Mouse (Mus musculus) MEL (cell line): ENCODE measurements around the gene Wnk4. TPM values are rescaled to one million over a fixed set of nuclear protein-coding genes. Genes with fewer than 3 reads are reported as not detected.

Experiments
- DNase-seq: peaks from one replicate; pipeline ENCODE4 v3.0.0; 2011; ENCODE audit warnings: low read depth, low spot score
- H3K27ac ChIP-seq: 2 replicates; pipeline ENCODE4 v1.5.1; 2012; ENCODE audit warnings: low read depth, mild to moderate bottlenecking, control low read depth, low read length, moderate library complexity; ENCODE audit not compliant: control insufficient read depth
- H3K27me3 ChIP-seq, 2 experiments: fragments of 150-350 bp in 1 of 2; sonication (generic) in 1 of 2; 2 replicates each; pipeline ENCODE4 v1.6.1; 2012; ENCODE audit warnings: low read length in 2 of 2, mild to moderate bottlenecking in 2 of 2, improper control_type of control experiment in 1 of 2, moderate library complexity in 1 of 2; ENCODE audit not compliant: insufficient read depth in 2 of 2, control insufficient read depth in 1 of 2
- H3K36me3 ChIP-seq, 2 experiments: 2 replicates each; pipeline ENCODE4 v1.6.1; 2012 to 2014; ENCODE audit warnings: low read length in 2 of 2, improper control_type of control experiment in 1 of 2, inconsistent platforms in 1 of 2, mild to moderate bottlenecking in 1 of 2; ENCODE audit not compliant: insufficient read depth in 2 of 2, control insufficient read depth in 1 of 2
- H3K4me1 ChIP-seq, 2 experiments: fragments of 150-350 bp in 1 of 2; sonication (generic) in 1 of 2; 2 replicates each; pipeline ENCODE4 v1.6.1; 2012; ENCODE audit warnings: low read length in 2 of 2, improper control_type of control experiment in 1 of 2, mild to moderate bottlenecking in 1 of 2; ENCODE audit not compliant: insufficient read depth in 2 of 2, control insufficient read depth in 1 of 2
- H3K4me3 ChIP-seq, 2 experiments: fragments of 150-350 bp in 1 of 2; sonication (generic) in 1 of 2; 2 replicates each; pipeline ENCODE4 v1.5.1; 2012; ENCODE audit warnings: low read depth in 2 of 2, low read length in 2 of 2, mild to moderate bottlenecking in 2 of 2, moderate library complexity in 2 of 2, control low read depth in 1 of 2, improper control_type of control experiment in 1 of 2; ENCODE audit not compliant: control insufficient read depth in 1 of 2, insufficient read depth in 1 of 2
- H3K79me2 ChIP-seq: 2 replicates; pipeline ENCODE4 v1.6.1; 2012; ENCODE audit warnings: mild to moderate bottlenecking, low read length, moderate library complexity; ENCODE audit not compliant: control insufficient read depth, poor library complexity, insufficient read depth
- H3K9ac ChIP-seq: 2 replicates; pipeline ENCODE4 v1.6.1; 2012; ENCODE audit warnings: low read depth, mild to moderate bottlenecking, control low read depth, low read length, moderate library complexity; ENCODE audit not compliant: control insufficient read depth, poor library complexity, severe bottlenecking
- H3K9me3 ChIP-seq: fragments of 150-350 bp; sonication (generic); replicated peaks from 2 replicates; pipeline ENCODE4 v1.6.1; 2012; ENCODE audit warnings: mild to moderate bottlenecking, low read length, improper control_type of control experiment, moderate library complexity; ENCODE audit not compliant: insufficient read depth
- ELF1 ChIP-seq: IDR thresholded peaks from 2 replicates; pipeline ENCODE4 v1.6.1; 2014; ENCODE audit warnings: low read depth, mild to moderate bottlenecking, inconsistent platforms, low read length, improper control_type of control experiment, moderate library complexity
- EP300 ChIP-seq, 2 experiments: IDR thresholded peaks; 2 replicates each; pipeline ENCODE4 v1.6.1; 2011; ENCODE audit warnings: improper control_type of control experiment in 2 of 2, low read length in 2 of 2, low read depth in 1 of 2, mild to moderate bottlenecking in 1 of 2
- GABPA ChIP-seq: IDR thresholded peaks from 2 replicates; pipeline ENCODE4 v1.6.1; 2012; ENCODE audit warnings: low read depth, mild to moderate bottlenecking, inconsistent platforms, low read length, improper control_type of control experiment, moderate library complexity
- MAFK ChIP-seq: IDR thresholded peaks from 2 replicates; pipeline ENCODE4 v1.6.1; 2011; ENCODE audit warnings: low read depth, mild to moderate bottlenecking, low read length, improper control_type of control experiment, borderline replicate concordance
- MYB ChIP-seq: IDR thresholded peaks from 2 replicates; pipeline ENCODE4 v1.6.1; 2011; ENCODE audit warnings: mild to moderate bottlenecking, low read depth, low read length, improper control_type of control experiment
- MYC ChIP-seq: IDR thresholded peaks from 2 replicates; pipeline ENCODE4 v1.6.1; 2011; ENCODE audit warnings: low read depth, mild to moderate bottlenecking, low read length, improper control_type of control experiment, moderate library complexity
- NRF1 ChIP-seq: IDR thresholded peaks from 2 replicates; pipeline ENCODE4 v1.6.1; 2014; ENCODE audit warnings: low read depth, mild to moderate bottlenecking, inconsistent platforms, low read length, improper control_type of control experiment, moderate library complexity; ENCODE audit not compliant: poor library complexity, insufficient read depth, severe bottlenecking
- POLR2AphosphoS5 ChIP-seq: IDR thresholded peaks from 2 replicates; pipeline ENCODE4 v1.6.1; 2012; ENCODE audit warnings: low read depth, borderline replicate concordance, mild to moderate bottlenecking, inconsistent platforms, low read length, moderate library complexity, mixed read lengths
- TCF12 ChIP-seq: IDR thresholded peaks from 2 replicates; pipeline ENCODE4 v1.6.1; 2014; ENCODE audit warnings: low read depth, mild to moderate bottlenecking, inconsistent platforms, low read length, improper control_type of control experiment, moderate library complexity
- ZC3H11A ChIP-seq: IDR thresholded peaks from 2 replicates; pipeline ENCODE4 v1.6.1; 2012; ENCODE audit warnings: low read depth, mild to moderate bottlenecking, inconsistent platforms, low read length, improper control_type of control experiment
- ZMIZ1 ChIP-seq: IDR thresholded peaks from 2 replicates; pipeline ENCODE4 v1.6.1; 2012; ENCODE audit warnings: low read depth, mild to moderate bottlenecking, inconsistent platforms, low read length, improper control_type of control experiment, moderate library complexity
- polyA plus RNA-seq, 2 experiments: library from polyadenylated mRNA; stranded (reverse) in 1 of 2; unstranded in 1 of 2; fragments of >175 nt in 1 of 2; fragments of >200 nt in 1 of 2; gene quantifications; 2 replicates each; pipeline versions ENCODE4 v1.2.1 to v1.2.4; 2012; ENCODE audit warnings: low replicate concordance in 2 of 2, low read depth in 1 of 2; ENCODE audit not compliant: insufficient read length in 2 of 2, insufficient read depth in 1 of 2, missing spikeins in 1 of 2
- total RNA-seq: library from RNA; depleted of rRNA; stranded (reverse); fragments of 300-350 nt; gene quantifications from 2 replicates; pipeline ENCODE4 v1.2.3, GENCODE M21; 2012

Gene Wnk4
- total and polyA plus RNA-seq, 3 experiments: 0.92 to 3.4 TPM; not detected in 1

DNA sequence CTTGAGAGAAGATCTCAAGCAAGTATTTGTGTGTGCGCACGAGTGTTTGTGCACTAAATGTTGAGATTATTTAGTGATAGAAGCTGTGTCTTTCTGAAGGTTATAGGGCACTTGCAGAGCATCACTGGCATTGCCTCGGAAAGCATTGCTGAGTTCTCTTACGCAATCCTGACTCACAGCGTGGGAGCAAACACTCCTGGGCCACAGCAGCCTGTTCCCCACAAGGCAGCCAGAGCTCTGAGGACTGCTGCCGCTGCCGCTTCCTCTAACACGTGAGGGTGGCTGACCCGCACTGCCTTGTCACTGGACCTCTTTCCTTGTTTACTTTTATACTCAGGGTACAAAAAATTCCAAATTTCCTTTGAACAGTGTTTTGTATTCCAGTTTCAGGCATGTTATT, 26.9 kb downstream of the Wnk4 start:
- Histone ChIP-seq H3K27me3 (no peaks in the 10 kb centered on the region), H3K79me2 (no peaks in the 10 kb centered on the region), H3K4me1 (no peaks in the 10 kb centered on the region), H3K9ac (no peak overlapping the region), H3K36me3 (peaks cover 0 to 23% of the 10 kb centered on the region in 2 experiments; a peak in 2 of 4 replicates), H3K27ac (no peak overlapping the region), H3K4me3 (no peak overlapping the region), H3K9me3 (no peaks in the 10 kb centered on the region)
- no peak for DNase-seq
- TF ChIP-seq TCF12: no peak
- no peak for TF ChIP-seq MAFK
- no peak for TF ChIP-seq ELF1

GRCm38 (mm10) chr11:101291231-101291630, 30.9 kb downstream of the Wnk4 start:
- Histone ChIP-seq H3K27ac (no peak overlapping the region), H3K4me3 (no peak overlapping the region), H3K9ac (no peak overlapping the region), H3K36me3 (peaks cover 0 to 23% of the 10 kb centered on the region in 2 experiments; a peak in 2 of 4 replicates), H3K27me3 (no peaks in the 10 kb centered on the region), H3K9me3 (no peaks in the 10 kb centered on the region), H3K79me2 (no peaks in the 10 kb centered on the region), H3K4me1 (no peaks in the 10 kb centered on the region)
- no peak for TF ChIP-seq ZC3H11A
- no peak for TF ChIP-seq POLR2AphosphoS5
- no peak for DNase-seq

DNA sequence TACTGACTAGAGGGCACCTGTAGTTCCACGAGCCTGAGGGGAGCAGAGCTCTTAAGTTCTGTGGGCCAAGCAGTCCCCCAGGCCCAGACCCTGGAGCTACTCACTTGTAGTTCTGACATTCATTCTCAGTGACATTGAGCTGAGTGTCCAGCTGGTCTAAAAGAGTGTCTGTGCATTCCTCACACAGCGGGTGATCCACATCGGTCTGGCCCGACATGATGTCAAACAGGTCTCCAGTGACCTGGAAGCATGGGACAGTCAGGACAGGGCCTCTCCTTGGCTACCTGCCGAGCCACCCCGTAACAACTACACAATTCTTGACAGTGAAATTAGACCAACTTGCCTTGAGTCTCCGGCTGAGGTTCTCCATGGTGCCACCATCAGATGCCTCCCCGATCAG, 34.8 kb downstream of the Wnk4 start:
- H3K27me3 ChIP-seq: no peaks in the 10 kb centered on the region
- TF ChIP-seq MYB (no peak), MYC (no peak), EP300 (IDR thresholded peaks at IDR 0.05; ENCODE audit: low read depth in 1 of 2, low read length in 2 of 2) (no peak), ZC3H11A (no peak), ZMIZ1 (no peak), TCF12 (no peak), NRF1 (no peak), GABPA (no peak)
- no peak overlapping the region for H3K4me3 ChIP-seq
- H3K9ac ChIP-seq: no peak overlapping the region
- no peak overlapping the region for H3K27ac ChIP-seq
- peaks cover 10% of the 10 kb centered on the region for H3K79me2 ChIP-seq
- H3K9me3 ChIP-seq: no peaks in the 10 kb centered on the region
- DNase-seq: no peak
- peaks cover 1 to 14% of the 10 kb centered on the region in 2 experiments for H3K36me3 ChIP-seq
- peaks cover under 1% of the 10 kb centered on the region in 2 experiments; a peak in 2 of 4 replicates for H3K4me1 ChIP-seq
